Mouse (Mus musculus) heart, adult 11 months (tissue): Measurements from ENCODE around the gene She.

ENCODE experiments used
- DNase-seq: peaks from one replicate; pipeline ENCODE4 v3.0.0; 2022

Gene She

DNA sequence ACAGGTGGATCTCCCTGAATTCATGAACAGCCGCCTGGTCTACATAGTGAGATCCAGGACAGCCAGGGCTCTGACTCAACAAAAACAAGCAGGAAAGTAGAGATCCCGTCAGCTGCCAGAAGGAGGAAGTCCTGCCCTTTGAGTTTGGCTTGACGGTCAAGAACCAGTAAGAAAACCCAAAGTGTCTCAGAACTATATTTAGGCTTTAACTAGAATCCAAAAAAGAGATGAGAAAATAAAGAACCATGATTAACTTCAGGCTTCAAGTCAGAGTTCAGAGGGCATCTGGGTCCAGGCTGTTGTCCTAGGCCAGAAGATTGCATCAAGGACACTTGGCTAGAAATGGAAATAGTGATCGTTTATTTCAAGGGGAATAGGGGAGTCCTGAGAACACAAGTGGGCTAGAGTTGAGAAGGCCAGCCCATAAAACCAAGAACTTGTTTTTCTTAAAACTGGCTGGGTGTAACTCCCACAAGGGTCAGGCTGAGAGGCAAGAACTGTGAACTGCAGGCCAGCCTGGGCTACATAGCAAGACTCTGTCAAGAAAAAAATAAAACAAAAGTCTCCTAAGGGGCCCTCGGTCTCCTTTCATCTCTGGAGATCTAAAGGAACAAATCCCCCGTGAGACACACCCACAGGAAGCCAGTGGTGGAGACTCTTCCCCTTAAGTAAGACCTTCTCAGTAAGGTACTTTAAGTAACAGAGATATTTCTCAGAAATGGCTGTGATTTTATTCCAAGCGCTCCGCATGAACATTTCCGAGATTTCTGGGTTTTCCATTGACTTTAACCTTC is 32.7 kb downstream of the She start:
- peak; percentile 97 for DNase-seq

DNA sequence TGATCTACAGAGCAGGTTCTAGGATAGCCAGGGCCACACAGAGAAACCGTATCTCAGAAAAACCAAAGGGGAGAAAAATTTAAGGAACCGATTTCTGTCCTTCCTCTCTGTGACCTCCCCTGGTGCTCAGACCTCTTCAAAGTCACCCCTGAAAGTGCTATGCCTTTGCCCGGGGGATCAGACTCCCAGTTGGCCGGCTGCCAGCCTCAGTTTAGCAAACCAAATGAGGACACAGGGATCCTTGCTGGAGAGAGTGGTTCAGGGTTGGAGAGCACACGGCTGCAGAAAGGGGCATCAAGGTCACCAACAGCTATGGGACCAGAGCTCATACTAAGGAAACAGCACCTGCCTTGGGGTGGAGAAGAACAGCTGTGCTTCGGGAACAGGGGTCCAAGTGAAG is 33.9 kb downstream of the She start:
- DNase-seq, result no peak

DNA sequence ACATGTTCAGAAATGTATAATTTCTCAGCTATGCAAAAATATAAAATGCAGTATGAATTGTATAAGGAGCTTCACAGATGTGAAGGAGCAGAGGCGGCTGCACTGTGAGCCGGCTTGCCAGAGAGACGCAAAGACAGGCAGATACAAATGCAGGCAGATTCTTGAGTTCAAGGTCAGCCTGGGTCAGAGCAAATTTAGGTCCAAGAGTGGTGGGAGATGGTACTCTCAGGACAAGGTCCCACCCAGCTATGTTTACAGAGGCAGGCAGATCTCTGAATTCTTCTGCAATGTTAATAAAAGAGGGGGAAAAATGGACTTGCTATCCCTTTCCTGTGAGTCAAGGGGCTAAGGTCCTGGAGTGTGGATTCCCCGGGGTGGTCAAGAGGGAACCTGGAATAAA is 34.6 kb downstream of the She start:
- DNase-seq, result no peak

DNA sequence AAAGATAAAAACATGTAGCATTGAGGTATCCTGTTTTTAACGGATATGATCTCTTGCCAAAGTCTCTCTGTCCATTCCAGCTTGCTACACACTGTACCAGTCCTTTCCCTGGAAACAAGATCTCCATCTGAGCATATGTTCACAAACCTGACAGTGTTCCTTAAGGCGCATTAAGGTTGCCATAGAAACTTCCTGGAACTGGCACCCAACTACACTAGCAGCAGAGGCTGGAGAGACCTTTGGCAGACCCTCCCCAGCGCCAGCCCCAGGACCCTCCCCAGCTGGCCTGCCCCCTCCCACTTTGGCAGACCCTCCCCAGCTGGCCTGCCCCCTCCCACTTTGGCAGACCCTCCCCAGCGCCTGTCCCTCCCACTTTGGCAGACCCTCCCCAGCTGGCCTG is 36.5 kb downstream of the She start:
- DNase-seq, result no peak

DNA sequence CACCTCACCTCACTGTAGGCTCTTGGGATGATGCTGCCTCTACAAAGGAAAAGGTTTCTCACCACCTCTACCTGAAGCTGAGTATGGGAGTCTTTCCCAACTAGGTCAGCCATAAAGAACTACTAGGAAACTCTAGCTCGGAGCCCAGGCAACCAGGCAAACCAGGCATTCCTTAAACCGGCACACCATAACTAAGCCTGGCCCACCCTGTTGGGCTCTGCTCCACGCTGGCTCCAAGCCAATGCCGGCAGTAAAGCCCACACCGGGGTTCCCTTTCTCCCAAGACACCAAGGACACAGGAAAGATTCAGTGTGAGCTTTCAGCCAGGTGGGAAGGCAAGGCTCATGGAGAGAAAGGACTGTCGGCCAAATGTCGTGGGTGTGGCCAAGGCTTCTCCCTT is 37.2 kb downstream of the She start:
- DNase-seq, result no peak

DNA sequence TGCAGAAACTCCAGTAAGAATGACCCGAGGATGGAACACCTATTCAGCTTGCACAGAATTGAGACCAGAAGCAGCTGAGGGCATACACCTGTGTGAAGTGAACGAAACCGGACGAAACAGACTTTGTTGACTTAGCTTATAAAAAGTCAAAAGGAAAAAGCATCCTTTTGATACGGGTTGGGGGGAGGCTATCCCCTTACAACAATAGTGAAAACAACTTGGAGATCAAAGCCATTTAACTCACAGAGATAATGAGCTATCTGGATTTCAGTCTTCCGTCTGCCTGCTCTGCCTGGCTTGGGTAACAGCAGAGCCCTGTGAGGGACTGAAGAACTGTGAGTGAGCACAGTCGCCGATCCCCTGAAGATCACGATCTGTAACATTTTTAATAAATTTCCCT is 37.8 kb downstream of the She start:
- DNase-seq, result no peak

DNA sequence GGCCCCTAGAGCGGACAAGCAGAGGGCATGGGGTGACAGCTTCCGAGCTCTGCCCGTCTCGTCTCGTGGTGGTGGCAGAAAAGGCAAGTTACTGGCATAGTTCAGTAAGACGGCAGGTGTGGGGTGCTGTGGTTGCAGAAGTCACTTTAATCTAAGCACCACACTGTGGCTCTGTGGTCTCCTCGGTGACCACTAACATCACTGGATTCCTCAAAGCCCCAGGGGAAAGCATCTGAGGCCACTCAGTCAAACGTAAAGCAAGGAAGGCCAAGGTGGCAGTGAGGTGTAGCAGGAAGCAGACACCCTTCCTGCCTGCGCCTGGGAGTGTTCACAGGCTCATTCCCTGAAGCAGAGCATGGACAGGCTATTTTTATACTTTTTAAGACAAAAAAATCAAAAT is 38.4 kb downstream of the She start:
- peak; percentile 96 for DNase-seq

DNA sequence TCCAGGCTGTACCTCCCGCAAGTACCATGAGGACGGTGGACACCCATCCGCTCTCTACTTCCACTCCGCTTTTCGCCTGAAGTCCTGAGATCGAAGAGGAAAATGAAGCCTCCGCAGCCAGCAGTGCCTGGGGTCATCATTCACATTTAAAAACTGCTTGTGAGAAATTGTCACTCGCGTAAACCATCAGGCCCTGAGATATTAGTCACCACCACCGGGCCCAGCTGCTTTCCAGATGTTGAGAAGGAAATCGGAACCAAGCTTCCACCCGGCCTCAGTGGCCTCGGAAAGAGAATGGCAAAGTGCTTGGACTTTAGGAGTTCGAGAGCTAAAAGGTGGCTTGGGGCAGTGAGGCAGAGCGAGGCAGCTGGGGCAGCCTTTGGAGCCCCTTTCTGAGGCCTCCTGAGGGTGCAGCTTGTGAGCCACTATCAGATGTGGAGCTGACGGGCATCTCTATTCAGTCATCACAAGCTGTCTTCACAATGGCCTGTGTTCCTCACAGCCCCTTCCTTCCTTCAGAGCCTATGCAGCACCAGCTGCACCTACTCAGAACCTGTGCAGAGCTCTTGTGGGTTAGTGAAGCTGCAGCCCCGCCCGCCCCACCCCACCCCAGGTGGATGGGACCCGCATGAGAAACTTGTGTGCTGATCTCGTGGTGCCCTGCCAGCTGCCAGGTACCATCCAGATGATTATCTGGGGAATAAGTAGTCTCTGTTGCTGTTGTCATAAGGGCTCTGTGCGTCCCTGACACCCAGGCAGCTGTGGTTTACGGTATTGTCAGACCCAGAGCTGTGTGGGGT is 39.5 kb downstream of the She start:
- peak; percentile 95 for DNase-seq

DNA sequence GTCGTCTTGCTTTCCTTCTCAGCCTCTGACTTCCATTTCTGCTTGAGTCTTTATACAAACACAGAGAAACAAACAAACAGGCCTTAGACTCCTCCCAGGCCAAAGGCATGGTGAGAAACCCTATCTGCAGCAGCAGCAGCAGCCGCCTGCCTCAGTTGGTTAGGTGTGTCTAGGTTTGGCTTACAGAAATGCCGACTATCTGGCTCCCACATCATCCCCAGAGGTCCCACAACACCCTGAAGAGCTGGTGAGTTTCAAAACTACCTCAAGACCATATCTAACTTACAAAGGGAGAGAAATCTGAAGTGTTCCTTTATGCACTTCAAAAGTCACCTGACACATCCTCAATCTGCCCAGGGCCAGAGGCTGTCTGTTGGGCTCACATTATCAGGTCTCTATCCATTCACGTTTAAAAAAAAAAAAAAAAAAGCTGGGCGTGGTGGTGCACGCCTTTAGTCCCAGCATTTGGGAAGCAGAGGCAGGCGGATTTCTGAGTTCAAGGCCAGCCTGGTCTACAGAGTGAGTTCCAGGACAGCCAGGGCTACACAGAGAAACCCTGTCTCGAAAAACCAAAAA is 40.3 kb downstream of the She start:
- DNase-seq, result no peak

DNA sequence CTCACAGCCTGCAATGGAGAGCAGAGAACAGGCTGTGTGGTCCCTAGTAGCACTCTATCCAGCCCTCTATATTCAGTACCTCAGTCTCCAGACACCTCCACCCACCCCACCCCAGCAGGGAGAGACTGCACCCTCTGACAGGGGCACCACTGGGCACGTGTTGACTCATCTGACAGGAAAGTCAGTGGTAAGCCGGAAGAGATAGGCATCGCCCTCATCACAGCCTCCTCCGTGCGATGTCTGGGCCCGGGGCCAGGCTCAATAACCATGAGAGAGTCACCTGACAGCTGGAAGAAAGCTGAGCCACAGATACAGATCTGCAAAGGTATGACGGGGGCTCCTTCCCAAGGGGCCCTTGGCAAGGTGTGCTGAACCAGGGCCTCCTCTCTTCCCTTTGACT is 41.0 kb downstream of the She start:
- DNase-seq, result peak; percentile 94

DNA sequence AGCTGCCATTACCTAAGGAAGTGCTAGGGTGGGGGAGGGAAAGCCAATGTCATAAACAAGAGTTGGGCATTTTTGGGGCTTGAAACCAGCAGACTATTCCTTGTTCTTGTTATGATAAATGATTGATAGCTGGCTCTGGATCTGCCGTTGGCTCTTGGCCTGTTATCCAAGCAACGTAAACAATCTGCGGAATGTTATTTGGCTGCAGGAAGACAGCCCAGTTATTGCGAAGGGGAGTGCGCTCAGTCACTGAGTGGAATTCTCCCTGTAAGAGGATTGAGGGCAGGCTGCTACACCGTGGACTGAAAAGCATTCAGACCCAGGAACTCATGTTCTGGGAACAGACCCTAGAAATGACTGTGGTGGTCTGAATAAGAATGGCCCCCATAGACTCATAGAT is 41.5 kb downstream of the She start:
- DNase-seq, result no peak

DNA sequence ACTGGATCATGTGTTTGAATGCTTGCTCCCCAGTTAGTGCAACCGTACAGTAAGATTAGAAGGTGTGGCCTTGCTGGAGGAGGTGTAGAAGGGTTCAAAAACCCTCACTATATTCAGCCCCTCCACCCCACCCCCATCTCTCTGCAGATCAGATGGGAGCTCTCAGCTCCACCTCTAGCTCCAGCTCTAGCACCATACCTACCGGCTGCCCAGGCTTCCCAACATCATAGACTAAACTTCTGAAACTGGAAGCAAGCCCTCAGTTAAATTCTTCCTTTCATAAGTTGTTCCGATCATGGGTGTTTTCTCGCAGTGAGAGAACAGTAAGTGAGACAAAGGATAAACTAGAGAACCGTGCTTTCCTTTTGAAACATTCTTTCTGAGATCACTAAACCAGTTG is 42.9 kb downstream of the She start:
- no peak for DNase-seq

DNA sequence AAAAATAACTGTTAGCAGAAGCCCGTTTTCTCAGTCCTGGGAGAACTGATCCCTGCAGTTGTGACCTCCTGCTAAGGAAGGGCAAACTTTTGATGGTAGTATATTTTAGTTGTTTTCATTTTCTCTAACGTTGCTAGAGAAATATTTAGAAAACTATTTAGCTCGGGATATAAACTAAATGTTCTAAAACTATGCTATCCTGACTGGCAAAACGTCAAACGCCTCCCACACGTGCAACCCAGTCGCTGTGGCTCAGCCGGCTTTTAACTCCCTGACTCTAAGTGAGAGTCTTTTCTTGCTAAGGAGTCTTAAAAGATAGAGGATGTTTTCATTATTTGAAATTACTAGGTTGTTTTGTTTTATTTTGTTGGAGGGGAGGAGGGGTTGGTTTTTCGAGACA is 43.9 kb downstream of the She start:
- no peak for DNase-seq

DNA sequence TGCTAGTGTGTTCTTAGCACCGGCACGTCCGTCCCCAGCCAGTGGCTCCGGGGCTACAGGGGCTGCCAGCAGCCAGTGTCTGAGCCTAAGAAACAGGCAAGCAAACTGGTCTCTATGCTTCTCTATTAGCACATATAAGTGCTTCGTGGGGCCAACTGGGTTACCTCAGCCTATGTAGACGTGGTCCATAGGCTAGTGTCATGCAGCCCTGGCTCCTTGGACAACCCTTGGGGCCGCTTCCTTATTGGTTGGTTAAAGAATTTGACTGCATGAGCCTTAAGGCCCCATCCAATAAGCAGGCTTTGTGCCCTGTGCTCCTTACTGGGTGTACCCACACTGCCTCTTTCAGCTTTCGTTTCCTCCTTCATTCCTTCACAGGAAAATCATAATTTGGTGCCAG is 44.6 kb downstream of the She start:
- DNase-seq, result no peak

DNA sequence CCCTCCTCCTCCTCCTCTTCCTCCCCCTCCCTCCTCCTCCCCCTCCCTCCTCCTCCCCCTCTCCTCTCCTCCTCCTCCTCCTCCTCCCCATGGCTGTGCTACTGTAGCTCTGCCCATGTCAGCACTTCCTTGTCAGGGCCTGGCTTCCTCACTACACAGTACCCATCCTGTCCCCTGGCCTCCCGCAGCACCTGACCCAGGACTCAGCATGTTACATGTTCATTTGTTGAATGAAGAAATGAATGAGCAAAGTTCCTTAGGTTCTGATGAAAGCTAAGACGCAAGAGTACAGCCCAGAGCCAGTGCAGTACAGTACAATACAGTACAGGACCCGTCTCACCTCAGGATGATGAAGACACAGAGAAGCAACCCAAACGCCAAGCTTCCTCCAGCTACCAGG is 45.3 kb downstream of the She start:
- no peak for DNase-seq

DNA sequence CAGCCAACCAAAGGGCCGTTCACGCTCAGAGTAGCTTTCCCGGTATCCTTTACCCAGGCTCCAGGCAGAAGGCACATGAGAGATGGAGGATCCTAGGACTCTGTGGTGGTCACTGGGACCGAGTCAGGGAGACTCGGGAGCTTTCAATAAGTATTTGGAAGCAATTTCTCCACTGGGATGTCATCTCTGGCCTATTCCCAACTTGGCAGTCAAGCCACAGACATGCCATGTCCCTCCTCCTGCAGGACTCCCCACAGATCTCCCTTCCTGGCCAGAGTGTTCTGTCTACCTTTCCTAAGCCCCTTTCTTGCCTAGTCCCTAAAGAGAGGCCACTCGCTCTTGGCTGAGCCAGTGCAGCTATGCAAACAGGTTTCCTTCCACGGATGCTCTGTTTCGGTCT is 46.0 kb downstream of the She start:
- no peak for DNase-seq

DNA sequence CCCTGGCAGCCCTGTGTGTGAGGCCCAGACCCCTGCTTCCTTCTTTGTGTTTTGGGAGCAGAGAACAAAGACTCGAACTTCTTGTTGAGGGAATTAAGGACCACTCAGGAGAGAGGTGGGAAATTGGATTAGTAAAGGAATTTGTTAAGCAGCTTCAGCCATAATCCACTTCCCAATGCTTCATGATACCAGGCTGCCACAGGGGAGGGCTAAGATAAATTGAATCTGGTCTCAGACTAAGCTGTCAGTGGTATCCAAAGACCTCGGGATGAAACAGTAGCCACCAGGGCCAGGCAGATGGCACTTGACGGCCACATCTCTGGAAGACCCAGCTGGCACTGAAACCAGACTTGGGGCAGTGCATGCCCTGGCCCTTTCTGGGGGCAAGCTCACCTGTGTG is 47.3 kb downstream of the She start:
- DNase-seq, result no peak

DNA sequence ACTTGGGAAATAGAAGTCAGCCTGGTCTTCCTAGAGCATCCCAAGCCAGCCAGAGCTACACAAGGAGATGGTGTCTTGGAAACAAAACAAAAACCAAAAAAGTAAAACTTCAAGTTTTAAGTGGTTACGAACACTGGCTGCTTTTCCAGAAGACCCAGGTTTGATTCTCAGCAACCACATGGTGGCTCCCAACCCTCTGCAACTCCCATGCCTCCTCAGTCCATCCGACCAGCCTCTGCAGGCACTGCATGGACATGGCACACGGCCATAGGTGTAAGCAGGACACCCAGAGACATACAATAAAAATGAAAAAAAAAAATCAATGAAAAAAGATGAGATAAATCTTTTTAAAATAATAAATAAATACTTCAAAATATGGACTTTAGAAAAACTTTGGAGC is 48.2 kb downstream of the She start:
- DNase-seq, result no peak

DNA sequence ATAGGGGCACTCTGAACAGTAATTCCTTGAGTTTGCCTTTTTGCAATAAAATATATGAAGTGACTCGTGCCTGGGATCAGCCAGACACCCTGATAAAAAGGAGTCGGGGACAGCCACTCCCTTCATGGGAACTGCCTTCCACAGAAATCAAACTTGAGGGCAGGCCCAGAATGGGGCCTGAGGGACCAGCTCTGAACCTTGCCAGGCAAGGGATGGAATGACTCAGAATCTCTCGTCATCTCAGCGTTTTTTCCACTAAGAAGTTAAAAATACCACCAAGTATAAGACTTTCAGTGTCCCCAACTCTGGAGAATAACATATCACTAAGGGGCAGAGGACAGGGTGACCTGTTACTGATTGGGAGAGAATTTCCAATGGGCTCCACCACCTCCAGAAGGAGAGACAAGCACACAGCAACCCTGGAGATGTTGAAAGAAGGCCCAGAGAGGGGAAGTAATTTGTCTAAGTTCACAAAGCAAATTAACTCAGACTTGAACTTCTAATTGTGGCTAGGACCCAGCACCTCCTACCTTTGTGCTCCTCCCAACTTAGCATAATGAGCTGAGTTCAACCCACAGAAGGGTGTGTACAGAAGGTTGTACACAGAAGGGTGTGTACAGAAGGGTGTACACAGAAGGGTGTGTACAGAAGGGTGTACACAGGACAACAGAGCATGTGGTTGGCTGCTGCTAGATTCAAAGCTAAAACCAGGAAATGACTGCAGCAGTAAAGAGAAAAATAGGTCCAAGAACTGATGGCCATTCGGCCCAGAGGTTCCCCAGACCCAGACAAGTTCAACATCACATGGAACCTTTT is 49.1 kb downstream of the She start:
- DNase-seq, result peak; percentile 92

DNA sequence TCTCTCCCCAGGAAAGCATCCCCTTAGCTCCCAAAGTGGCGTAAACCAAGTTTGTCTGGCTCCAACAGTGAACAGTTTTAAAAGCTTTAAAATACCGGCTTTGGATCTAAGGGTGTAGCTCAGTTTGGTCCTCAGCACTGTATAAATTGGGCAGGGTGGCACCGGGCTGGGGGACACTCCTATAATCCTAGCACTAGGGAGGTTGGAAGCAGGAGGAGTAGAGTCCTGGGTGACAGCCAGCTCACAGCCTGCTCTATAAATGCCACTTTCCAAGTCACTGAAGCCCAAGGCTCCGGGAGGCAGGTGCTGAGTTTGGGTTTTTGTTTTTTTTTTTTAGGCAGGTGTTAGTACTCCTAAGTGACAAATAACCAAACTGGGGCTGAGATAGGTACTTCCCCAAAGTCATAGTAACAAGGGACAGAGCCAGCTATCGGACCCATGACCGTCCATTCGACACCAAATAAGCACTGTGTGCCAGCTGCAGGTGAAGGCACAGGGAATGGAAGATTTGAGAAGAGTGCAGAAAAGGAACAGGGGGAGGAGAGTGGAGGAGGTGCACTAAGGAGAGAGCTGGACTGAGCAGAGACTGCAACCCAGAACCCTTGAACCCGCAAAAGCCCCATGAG is 51.5 kb downstream of the She start:
- DNase-seq, result no peak

DNA sequence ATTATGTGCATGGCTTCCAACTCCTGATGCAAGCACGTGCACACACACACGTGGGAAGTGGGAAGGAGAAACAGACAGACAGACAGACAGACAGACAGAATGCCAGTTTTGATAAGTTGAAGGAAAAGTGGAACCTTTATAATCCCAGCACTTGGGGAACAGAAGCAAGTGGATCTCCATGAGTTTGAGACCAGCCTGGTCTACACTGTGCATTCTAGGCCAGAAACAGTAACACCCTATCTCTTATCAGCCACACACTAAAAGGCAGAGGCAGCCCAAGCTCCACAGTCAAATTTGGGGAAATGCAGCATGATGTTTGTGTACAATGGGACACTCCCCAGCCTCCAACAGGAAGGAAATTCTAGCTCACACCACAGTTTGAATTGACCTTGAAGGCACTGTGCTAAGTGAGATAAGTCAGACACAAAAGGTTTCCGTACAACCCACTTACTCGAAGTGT is 52.4 kb downstream of the She start:
- DNase-seq, result no peak

DNA sequence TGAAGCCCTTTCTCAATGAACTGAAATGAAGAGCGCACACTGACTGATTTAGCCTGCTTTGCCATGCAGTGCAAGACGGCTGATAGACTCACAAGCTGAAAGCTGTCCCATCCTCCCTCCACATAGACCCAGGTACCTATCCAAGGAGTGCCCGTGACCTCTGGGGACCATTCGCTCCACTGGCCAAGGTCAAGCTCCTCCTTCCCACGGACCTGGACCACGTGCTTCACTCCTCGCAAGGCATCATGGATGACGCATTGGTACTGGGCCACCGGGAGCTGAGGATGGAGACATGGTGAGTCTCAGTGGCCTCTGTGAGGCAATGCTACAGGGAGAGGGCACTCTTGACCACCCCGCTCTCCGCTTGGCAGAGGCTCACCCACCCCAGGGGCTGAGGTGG is 54.6 kb downstream of the She start:
- no peak for DNase-seq
